Mouse (Mus musculus) forebrain, embryonic 12.5 days (tissue): ENCODE measurements at regions not wholly inside any gene's neighbourhood (a gene's known extent, or its start where the extent isn't known, plus 50 kb on each side); places are given as distances from the start of the nearest gene placed in this dataset.

Experiments used
- ATAC-seq: fragments of 200-750 bp; cut with Nextera tagmentation; 2 replicates; pipeline ENCODE4 v1.8.0; 2017; ENCODE audit warnings: moderate TSS enrichment; ENCODE audit not compliant: low FRiP score
- H3K27ac ChIP-seq: fragments of 300-500 bp; sonication (generic); 2 replicates; pipeline ENCODE4 v1.5.1; 2016; ENCODE audit warnings: mild to moderate bottlenecking
- H3K27me3 ChIP-seq: fragments of 300-500 bp; sonication (generic); 2 replicates; pipeline ENCODE4 v1.6.1; 2016; ENCODE audit warnings: mild to moderate bottlenecking
- H3K36me3 ChIP-seq: fragments of 300-500 bp; sonication (generic); replicated peaks from 2 replicates; pipeline ENCODE4 v1.6.1; 2016; ENCODE audit warnings: mild to moderate bottlenecking
- H3K4me1 ChIP-seq: fragments of 300-500 bp; sonication (generic); 2 replicates; pipeline ENCODE4 v1.6.1; 2016
- H3K4me2 ChIP-seq: fragments of 300-500 bp; sonication (generic); 2 replicates; pipeline ENCODE4 v1.6.1; 2016; ENCODE audit warnings: mild to moderate bottlenecking, moderate library complexity
- H3K4me3 ChIP-seq: fragments of 300-500 bp; sonication (generic); replicated peaks from 2 replicates; pipeline ENCODE4 v1.5.1; 2016; ENCODE audit warnings: mild to moderate bottlenecking
- H3K9ac ChIP-seq: fragments of 300-500 bp; sonication (generic); 2 replicates; pipeline ENCODE4 v1.6.1; 2016; ENCODE audit warnings: mild to moderate bottlenecking
- H3K9me3 ChIP-seq: fragments of 300-500 bp; sonication (generic); 2 replicates; pipeline ENCODE4 v1.6.1; 2016
- WGBS: fragments of 180-500 bp; shearing (Covaris S2); methylation state at CpG from one replicate; pipeline ENCODE4 v1.1.7; 2016; 5-methylcytosine and 5-hydroxymethylcytosine counted together

GRCm38 (mm10) chr15:59777307-59777871 lies 239.0 kb downstream of the 4933412E24Rik start:
- Histone ChIP-seq H3K4me1 (no peaks in the 10 kb centered on the region), H3K9me3 (no peaks in the 10 kb centered on the region), H3K27me3 (peaks cover 3% of the 10 kb centered on the region; the same call in 1 of the 2 replicates), H3K9ac (no peak overlapping the region), H3K4me2 (no peak overlapping the region), H3K27ac (no peak overlapping the region), H3K36me3 (no peaks in the 10 kb centered on the region), H3K4me3 (no peak overlapping the region)
- no peak for ATAC-seq
- WGBS: 86% methylated on average over 13 of the region's 13 CpGs

- Histone ChIP-seq H3K9me3 (peaks cover 6% of the 10 kb centered on the region), H3K27me3 (no peaks in the 10 kb centered on the region), H3K4me3 (no peak overlapping the region), H3K4me2 (no peak overlapping the region), H3K27ac (no peak overlapping the region), H3K36me3 (no peaks in the 10 kb centered on the region), H3K4me1 (no peaks in the 10 kb centered on the region), H3K9ac (no peak overlapping the region)
- 90% methylated on average over 3 of the region's 3 CpGs for WGBS
- ATAC-seq: no peak
These were observed 240.6 kb downstream of the 4933412E24Rik start for GRCm38 (mm10) chr15:59775781-59776180.

- peaks cover 9% of the 10 kb centered on the region for H3K9me3 ChIP-seq
- no peaks in the 10 kb centered on the region for H3K27me3 ChIP-seq
- H3K4me1 ChIP-seq: no peaks in the 10 kb centered on the region
- no peak overlapping the region for H3K4me2 ChIP-seq
- H3K4me3 ChIP-seq: no peak overlapping the region
- 79% methylated on average over 2 of the region's 2 CpGs for WGBS
- no peak overlapping the region for H3K9ac ChIP-seq
- ATAC-seq: no peak
- no peak overlapping the region for H3K27ac ChIP-seq
- no peaks in the 10 kb centered on the region for H3K36me3 ChIP-seq
These were observed 242.4 kb downstream of the 4933412E24Rik start for GRCm38 (mm10) chr15:59773983-59774382.

DNA sequence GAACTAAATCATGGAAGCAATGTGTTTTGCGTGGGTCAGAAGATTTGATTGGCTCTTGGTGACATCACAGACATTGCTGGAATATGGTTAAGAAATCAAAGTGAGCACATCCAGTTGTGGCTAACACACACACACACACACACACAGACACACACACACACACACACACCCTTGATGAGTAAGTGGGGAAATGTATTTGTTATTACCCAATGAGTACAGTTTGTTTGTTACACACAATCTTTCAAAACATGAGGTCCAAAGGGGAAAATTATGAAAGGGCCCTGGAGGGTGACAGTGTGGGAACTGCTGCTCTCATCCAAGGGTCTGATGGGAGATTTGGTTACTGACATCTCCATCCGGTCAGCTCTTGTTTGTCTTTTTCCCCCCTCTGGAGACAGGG lies 243.8 kb downstream of the 4933412E24Rik start:
- Histone ChIP-seq H3K27me3 (no peaks in the 10 kb centered on the region), H3K4me2 (no peak overlapping the region), H3K36me3 (no peaks in the 10 kb centered on the region), H3K27ac (no peak overlapping the region), H3K4me1 (no peaks in the 10 kb centered on the region), H3K4me3 (no peak overlapping the region), H3K9ac (no peak overlapping the region), H3K9me3 (peaks cover 9% of the 10 kb centered on the region)
- ATAC-seq: no peak
- 98% methylated on average over 2 of the region's 2 CpGs for WGBS

DNA sequence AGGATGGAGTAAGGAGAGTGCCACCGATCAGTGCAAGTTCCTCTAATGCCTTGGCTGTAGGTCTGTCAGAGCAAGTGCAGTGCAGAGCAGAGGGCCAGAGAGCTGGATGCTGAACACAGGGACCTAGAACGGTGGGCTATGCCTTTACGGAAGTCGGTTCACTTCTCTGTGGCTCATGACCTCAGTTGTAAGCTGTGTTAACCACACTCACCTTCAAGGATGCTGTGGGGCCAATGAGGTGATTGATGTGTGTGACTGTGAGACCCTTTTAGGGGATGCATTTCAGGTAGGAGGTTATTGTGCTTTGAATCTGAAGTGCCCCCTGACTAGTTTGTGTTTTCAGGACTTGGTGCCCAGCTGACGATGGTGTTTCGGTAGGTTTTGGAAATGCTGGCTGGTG lies 254.4 kb downstream of the 4933412E24Rik start:
- ATAC-seq: no peak
- Histone ChIP-seq H3K4me1 (no peaks in the 10 kb centered on the region), H3K9ac (no peak overlapping the region), H3K36me3 (no peaks in the 10 kb centered on the region), H3K4me3 (no peak overlapping the region), H3K4me2 (no peak overlapping the region), H3K27me3 (no peaks in the 10 kb centered on the region; the same call in 1 of the 2 replicates), H3K27ac (no peak overlapping the region), H3K9me3 (no peaks in the 10 kb centered on the region)
- 96% methylated on average over 6 of the region's 6 CpGs for WGBS

GRCm38 (mm10) chr15:59760490-59760889 lies 255.9 kb downstream of the 4933412E24Rik start:
- WGBS: 92% methylated on average over 5 of the region's 5 CpGs
- H3K4me1 ChIP-seq: no peaks in the 10 kb centered on the region
- no peak overlapping the region for H3K9ac ChIP-seq
- H3K27me3 ChIP-seq: no peaks in the 10 kb centered on the region; the same call in 1 of the 2 replicates
- H3K27ac ChIP-seq: no peak overlapping the region
- H3K9me3 ChIP-seq: no peaks in the 10 kb centered on the region
- H3K36me3 ChIP-seq: no peaks in the 10 kb centered on the region
- no peak overlapping the region for H3K4me2 ChIP-seq
- no peak for ATAC-seq
- H3K4me3 ChIP-seq: no peak overlapping the region

- Histone ChIP-seq H3K36me3 (no peaks in the 10 kb centered on the region), H3K9ac (no peak overlapping the region), H3K9me3 (no peaks in the 10 kb centered on the region), H3K4me2 (no peak overlapping the region), H3K27ac (no peak overlapping the region), H3K27me3 (no peaks in the 10 kb centered on the region; the same call in 1 of the 2 replicates), H3K4me3 (no peak overlapping the region), H3K4me1 (no peaks in the 10 kb centered on the region)
- 50% methylated on average over 4 of the region's 4 CpGs for WGBS
- no peak for ATAC-seq
These were observed 256.8 kb downstream of the 4933412E24Rik start for GRCm38 (mm10) chr15:59759566-59759965.

- 71% methylated on average over 2 of the region's 2 CpGs for WGBS
- H3K9me3 ChIP-seq: no peaks in the 10 kb centered on the region
- H3K9ac ChIP-seq: no peak overlapping the region
- H3K27ac ChIP-seq: no peak overlapping the region
- no peaks in the 10 kb centered on the region for H3K4me1 ChIP-seq
- H3K4me2 ChIP-seq: no peak overlapping the region
- ATAC-seq: no peak
- H3K36me3 ChIP-seq: no peaks in the 10 kb centered on the region
- H3K27me3 ChIP-seq: no peaks in the 10 kb centered on the region; the same call in 1 of the 2 replicates
- H3K4me3 ChIP-seq: no peak overlapping the region
These were observed 257.4 kb downstream of the 4933412E24Rik start for GRCm38 (mm10) chr15:59758971-59759370.

GRCm38 (mm10) chr15:59756141-59756540 lies 260.3 kb downstream of the 4933412E24Rik start:
- Histone ChIP-seq H3K9me3 (no peaks in the 10 kb centered on the region), H3K27me3 (no peaks in the 10 kb centered on the region; the same call in 1 of the 2 replicates), H3K36me3 (no peaks in the 10 kb centered on the region), H3K4me2 (no peak overlapping the region), H3K4me1 (no peaks in the 10 kb centered on the region), H3K4me3 (no peak overlapping the region), H3K9ac (no peak overlapping the region), H3K27ac (no peak overlapping the region)
- no peak for ATAC-seq
- WGBS: 79% methylated on average over 6 of the region's 6 CpGs

GRCm38 (mm10) chr15:59754906-59755305 lies 261.5 kb downstream of the 4933412E24Rik start:
- H3K36me3 ChIP-seq: no peaks in the 10 kb centered on the region
- H3K9ac ChIP-seq: no peak overlapping the region
- H3K9me3 ChIP-seq: no peaks in the 10 kb centered on the region
- H3K27me3 ChIP-seq: no peaks in the 10 kb centered on the region
- 70% methylated on average over 13 of the region's 13 CpGs for WGBS
- H3K4me3 ChIP-seq: no peak overlapping the region
- no peak overlapping the region for H3K4me2 ChIP-seq
- no peaks in the 10 kb centered on the region for H3K4me1 ChIP-seq
- no peak for ATAC-seq
- no peak overlapping the region for H3K27ac ChIP-seq

GRCm38 (mm10) chr15:59752277-59752676 lies 264.1 kb downstream of the 4933412E24Rik start:
- Histone ChIP-seq H3K9me3 (no peaks in the 10 kb centered on the region), H3K4me3 (no peak overlapping the region), H3K36me3 (no peaks in the 10 kb centered on the region), H3K27ac (no peak overlapping the region), H3K4me1 (no peaks in the 10 kb centered on the region), H3K4me2 (no peak overlapping the region), H3K27me3 (no peaks in the 10 kb centered on the region), H3K9ac (no peak overlapping the region)
- ATAC-seq: no peak
- 95% methylated on average over 1 of the region's 1 CpGs for WGBS

DNA sequence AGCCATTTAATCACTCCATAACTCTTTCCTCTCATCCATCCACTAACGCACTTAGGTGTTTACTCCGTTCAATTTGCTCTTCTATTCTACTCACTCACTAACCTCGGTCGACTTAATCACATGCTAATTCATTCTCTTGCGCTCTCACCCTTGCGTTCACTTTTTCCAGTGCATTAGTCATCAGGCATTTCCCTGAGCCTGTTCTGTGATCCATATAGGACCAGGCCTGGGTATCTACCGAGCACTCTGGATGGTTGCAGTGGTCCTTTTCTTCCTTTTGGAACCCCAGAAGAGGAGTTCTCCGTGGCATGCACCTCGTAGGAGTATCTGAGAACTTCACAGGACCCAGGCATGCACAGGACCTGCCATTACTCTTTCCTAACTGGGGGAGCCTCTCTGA lies 270.1 kb downstream of the 4933412E24Rik start:
- 60% methylated on average over 9 of the region's 9 CpGs for WGBS
- ATAC-seq: no peak
- Histone ChIP-seq H3K36me3 (no peaks in the 10 kb centered on the region), H3K4me2 (no peak overlapping the region), H3K27ac (no peak overlapping the region), H3K4me3 (no peak overlapping the region), H3K4me1 (no peaks in the 10 kb centered on the region), H3K9me3 (no peaks in the 10 kb centered on the region), H3K27me3 (no peaks in the 10 kb centered on the region), H3K9ac (no peak overlapping the region)

DNA sequence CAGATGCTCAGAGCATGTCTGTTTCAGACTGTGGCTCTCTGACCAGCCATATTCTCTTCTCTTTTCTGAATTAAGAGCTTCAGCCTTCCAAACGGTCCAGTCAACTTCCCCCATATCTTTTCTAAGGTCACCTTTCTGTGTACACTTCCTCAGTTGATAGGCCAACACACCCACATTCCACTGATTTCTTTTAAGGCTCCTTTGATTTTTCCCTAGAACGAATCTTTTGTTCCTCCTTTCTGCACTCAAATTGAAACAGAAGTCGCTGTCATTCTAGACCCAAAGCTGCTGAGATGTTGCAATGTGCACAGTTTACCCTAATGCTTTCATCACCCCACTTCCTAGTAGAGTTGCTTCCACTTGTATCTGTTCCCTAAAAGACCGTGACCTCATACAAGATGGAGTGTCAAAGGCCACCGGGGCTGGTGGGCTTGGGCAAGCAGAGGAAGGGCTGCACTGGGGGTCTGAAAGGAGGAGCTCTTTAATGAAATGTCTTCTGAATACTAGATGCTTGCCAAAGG lies 271.9 kb downstream of the 4933412E24Rik start:
- ATAC-seq: no peak
- H3K36me3 ChIP-seq: no peaks in the 10 kb centered on the region
- no peak overlapping the region for H3K4me2 ChIP-seq
- H3K27me3 ChIP-seq: no peaks in the 10 kb centered on the region
- H3K9ac ChIP-seq: no peak overlapping the region
- no peaks in the 10 kb centered on the region for H3K9me3 ChIP-seq
- 69% methylated on average over 5 of the region's 5 CpGs for WGBS
- H3K4me3 ChIP-seq: no peak overlapping the region
- H3K27ac ChIP-seq: no peak overlapping the region
- no peaks in the 10 kb centered on the region for H3K4me1 ChIP-seq
